ENCODE assay signal across 14 mouse cellular contexts in the genomic region with DNA sequence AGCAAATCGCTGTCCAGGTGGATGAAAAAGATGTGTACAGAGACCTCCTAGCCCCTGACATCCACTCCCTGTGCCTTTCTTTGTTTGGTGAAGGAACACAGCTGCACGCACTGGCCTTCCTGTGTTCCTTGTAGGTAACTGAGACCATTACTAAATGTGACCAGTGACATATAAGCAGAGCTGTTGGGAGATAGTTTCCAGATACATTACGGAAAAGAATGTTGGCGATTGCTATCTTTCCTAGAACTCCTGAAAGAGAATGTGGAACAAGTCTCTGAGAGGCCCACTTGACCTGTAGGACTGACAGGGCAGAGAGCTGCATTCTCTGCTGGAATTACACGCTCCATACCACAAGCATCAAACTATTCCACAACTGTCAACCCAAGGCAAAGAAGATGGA.
"Had no signal": no experiment of that assay in that cellular context is flagged by ENCODE, and none has a peak within 500 bp of the region (broad histone marks: within the 10 kb centered on the region; RNA-seq: fewer than 3 reads in every experiment).

No protein-coding gene starts in this region.

- H3K27me3 ChIP-seq: kidney, embryonic 15.5 days; limb, embryonic 12.5 days; liver, embryonic 13.5 days; lung, embryonic 15.5 days; megakaryocyte, embryonic 14.5 days; midbrain, embryonic 13.5 days had no signal

- DNase-seq: kidney, postnatal 25 days; liver; liver, embryonic 13.5 days; liver, postnatal 0 days; lung, postnatal 14 days; right cerebral cortex, adult 18-20 months; right cerebral cortex, postnatal 25 days; thymus, postnatal 36 days had no signal

- H3K4me1 ChIP-seq: kidney, embryonic 15.5 days; limb, embryonic 12.5 days; liver, embryonic 13.5 days; lung, embryonic 15.5 days; megakaryocyte, embryonic 14.5 days; midbrain, embryonic 13.5 days had no signal

- H3K4me3 ChIP-seq: kidney, embryonic 15.5 days; limb, embryonic 12.5 days; liver, embryonic 13.5 days; lung, embryonic 15.5 days; megakaryocyte, embryonic 14.5 days; midbrain, embryonic 13.5 days had no signal

- ATAC-seq: liver, postnatal 0 days; midbrain, embryonic 13.5 days had no signal

- H3K36me3 ChIP-seq: kidney, embryonic 15.5 days; limb, embryonic 12.5 days; liver, embryonic 13.5 days; lung, embryonic 15.5 days; midbrain, embryonic 13.5 days had no signal

- H3K27ac ChIP-seq: kidney, embryonic 15.5 days; limb, embryonic 12.5 days; liver, embryonic 13.5 days; lung, embryonic 15.5 days; macrophage; midbrain, embryonic 13.5 days had no signal

- H3K9me3 ChIP-seq: kidney, embryonic 15.5 days; limb, embryonic 12.5 days; liver, embryonic 13.5 days; lung, embryonic 15.5 days; megakaryocyte, embryonic 14.5 days; midbrain, embryonic 13.5 days had no signal

- H3K4me2 ChIP-seq: kidney, embryonic 15.5 days; limb, embryonic 12.5 days; liver, embryonic 13.5 days; lung, embryonic 15.5 days; midbrain, embryonic 13.5 days had no signal

- H3K9ac ChIP-seq: kidney, embryonic 15.5 days; limb, embryonic 12.5 days; liver, embryonic 13.5 days; liver, postnatal 0 days; lung, embryonic 15.5 days; midbrain, embryonic 13.5 days had no signal
